Mouse (Mus musculus) lung, postnatal 0 days (tissue): ENCODE results near the gene Oaf.

ENCODE experiments used
- CTCF ChIP-seq: IDR thresholded peaks from 2 replicates; pipeline ENCODE4 v1.5.1; 2016; ENCODE audit warnings: antibody characterized with exemption, mild to moderate bottlenecking
- EP300 ChIP-seq: IDR thresholded peaks from 2 replicates; pipeline ENCODE4 v1.6.1; 2016; ENCODE audit warnings: antibody characterized with exemption, mild to moderate bottlenecking, control low read depth

DNA sequence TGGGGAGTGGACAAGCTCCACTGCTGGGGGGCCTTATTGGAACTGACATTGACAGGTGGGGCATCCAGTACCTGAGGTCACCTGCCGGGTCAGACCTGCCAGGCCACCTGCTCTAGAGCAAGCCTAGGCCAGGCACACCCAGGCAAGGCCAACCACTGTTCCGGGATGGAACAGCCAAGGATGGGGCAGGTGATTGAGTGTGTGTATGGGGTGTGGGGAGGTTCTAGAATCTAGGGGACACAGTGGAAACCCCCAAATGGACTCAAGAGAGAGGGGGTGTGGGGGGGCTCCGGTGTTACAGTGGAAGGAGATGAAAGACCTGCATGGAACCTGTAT is 50.7 kb downstream of the Oaf start:
- TF ChIP-seq EP300 (no peak), CTCF (no peak)
